Mouse (Mus musculus) cerebellum, adult 18-20 months (tissue): ENCODE measurements around the gene Esp24.
"Not testable (repeated sequence)": the region's sequence is repeated elsewhere in the genome, so short reads cannot be mapped to it uniquely, and the experiment has no call there.

ENCODE experiments used
- DNase-seq, 2 experiments: peaks; one replicate each; pipeline ENCODE4 v3.0.0; 2021

Esp24 gene

DNA sequence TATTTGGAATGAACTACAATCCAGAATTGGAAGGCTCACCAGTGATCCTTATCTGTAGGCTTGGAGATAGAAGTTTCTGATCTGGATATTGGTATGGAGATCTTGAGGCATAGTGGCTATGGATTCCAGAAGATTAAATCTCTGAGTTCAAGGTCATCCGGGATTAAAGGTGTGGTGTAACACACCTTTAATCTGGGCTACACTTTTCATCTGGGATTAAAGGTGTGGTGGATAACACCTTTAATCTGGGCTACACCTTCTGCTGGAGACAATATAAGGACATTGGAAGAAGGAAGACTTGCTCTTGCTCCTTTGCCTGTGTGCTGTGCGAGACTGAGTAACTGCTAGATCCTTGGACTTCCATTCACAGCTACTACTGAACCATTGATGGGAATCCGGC, at the start of gene Esp24:
Gene Esp24 (plus strand): TSS at position 301 of the 400 bp plus-strand sequence.
- DNase-seq: not testable (repeated sequence)

DNA sequence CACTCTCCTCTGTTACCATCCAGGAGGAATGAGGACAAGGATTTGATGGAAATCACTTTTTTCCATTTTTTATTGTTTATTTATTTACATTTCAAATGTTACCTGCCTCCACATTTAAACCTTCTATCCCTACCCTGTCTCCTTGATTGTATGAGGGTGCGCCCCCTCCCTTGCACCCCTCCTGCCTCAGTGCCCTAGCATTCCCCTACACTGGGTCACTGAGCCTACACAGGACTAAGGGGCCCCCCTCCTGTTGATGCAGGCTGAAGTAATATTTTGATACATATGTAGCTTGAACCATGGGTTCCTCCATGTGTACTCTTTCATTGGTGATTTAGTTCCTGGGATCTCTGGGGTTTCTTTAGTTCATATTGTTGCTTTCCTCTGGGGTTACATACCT, 26.6 kb upstream of the Esp24 start:
- DNase-seq: no peak

DNA sequence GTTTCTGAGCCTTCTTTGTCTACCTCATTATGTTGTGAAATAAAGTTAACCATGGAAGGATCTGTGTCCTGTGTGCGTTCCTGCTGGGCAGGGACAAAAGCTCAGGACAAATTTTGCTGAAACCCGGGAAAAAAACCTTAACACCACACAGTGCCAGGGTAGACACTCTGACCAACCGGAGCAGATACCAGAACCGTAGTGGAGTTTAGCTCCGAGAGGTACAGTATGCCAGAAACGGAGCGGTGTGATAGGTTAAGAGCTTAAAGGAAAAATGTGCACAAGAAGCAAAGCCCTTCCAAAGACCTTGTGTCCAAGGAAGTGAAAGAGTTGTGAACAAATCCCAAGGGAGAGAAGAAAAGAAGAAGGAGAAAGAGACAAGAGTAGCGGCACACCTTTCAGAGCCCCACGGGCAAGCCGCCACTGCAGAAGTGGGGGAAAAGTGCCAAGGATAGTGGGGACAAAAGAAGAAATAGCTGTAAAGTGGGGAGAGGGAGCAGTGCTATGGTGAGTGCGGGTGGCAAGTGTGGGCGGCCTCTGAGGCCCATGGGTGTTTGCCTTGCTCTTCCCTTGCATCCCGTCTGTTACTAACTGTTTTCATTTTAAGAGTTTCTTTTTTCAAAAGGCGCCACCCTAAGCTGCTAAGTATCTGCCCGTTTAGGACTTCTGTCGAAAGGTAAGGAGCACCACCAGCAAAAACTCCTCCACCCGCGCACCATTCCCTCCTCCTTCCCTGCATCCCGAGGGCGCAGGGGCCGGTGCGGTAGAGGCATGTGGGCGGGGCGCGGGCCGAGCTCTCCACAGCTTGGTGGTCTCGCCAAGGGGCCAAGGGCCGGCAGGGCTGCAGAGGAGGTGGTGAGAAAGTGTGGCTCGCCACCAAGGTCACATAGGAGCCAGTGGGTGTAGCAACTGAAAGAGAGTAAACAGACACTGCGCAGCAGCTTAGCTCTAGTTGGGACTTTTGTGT, 25.5 kb upstream of the Esp24 start:
- no peak for DNase-seq

DNA sequence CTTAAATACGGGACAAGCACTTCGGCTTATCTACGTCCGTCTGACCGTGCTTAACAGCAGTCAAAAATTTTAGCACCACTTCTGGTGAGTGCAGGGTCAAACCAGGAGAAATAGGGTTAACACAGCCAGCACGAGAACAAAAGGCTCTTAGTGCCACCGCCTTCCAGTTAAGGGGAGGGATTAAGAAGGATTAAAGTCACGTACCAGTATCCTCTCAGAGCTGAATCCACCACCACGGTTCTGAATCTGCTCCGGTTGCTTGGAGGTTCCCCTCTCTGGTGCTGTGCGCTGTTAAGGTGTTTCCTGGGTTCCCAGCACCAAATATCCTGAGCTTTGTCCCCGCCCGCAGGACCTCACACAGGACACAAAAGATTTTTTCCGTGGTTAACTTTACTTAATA, 19.3 kb upstream of the Esp24 start:
- DNase-seq: no peak

DNA sequence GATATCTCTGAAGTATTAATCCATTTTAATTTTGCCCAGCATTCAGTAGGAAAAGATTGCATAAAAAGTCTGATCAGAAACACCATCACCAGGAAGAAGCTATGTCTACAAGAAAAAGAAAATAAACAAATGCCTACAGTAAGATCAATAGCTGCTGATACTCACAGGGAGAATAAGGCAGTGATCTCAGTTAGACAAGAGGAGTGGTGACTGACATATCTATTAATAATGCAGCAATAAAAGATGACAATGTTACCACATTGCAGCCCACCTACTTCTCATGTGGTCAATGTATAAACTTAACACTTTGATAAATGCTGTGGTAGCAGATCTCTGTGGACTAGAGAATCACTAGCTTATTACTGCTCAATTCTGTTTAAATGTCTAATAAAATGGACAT, 6.7 kb downstream of the Esp24 start, which contains the start of gene Gm21903:
Gene Gm21903 (minus strand): TSS at position 101 of the 400 bp plus-strand sequence.
- no peak for DNase-seq

DNA sequence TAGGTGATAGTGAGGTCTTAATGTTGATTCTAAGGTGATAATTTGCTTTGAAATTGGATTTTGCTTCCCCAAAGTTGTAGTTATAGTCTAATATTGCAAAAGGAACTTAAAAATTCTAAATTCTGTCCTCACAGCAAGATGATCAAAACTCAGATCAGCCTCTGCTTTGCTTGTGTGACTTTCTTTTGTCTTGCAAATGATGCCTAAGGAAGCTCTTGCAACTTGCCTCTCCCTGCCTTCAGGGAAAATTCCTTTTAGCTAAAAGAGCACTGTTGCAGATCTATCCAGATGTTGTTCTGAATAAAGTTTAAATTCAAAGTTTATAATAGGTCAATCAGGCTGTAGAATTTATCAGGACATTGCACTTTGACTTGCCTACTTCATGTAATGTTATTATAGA, 27.1 kb downstream of the Esp24 start:
- DNase-seq: no peak

DNA sequence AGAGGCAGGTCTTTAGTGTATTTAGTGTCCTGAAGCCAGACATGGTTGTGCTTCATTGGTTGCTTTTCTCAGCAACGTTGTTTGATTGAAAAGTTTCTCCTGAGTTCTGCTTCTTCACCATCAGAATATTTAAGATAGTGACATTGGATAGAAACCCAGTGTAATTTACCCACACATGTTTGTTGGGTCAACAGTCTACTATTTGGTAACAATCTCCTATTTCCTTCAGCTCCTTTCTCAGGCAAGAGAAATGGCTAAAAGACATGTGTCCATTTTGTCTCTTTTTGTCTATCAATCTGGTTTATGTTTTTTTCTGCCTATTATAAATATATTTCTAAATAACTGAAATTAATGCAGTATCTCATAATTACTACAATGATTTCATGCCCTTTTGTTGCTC, 40.4 kb downstream of the Esp24 start, which contains the start of gene Esp23:
Gene Esp23 (minus strand): TSS at position 101 of the 400 bp plus-strand sequence.
- DNase-seq: no peak
